Mouse (Mus musculus) lung, postnatal 0 days (tissue): ENCODE measurements around the gene Fgl2. TPM values are rescaled to one million over a fixed set of nuclear protein-coding genes. Genes with fewer than 3 reads are reported as not detected.

Source experiments
- ATAC-seq: fragments of 200-750 bp; cut with Nextera tagmentation; 2 replicates; pipeline ENCODE4 v1.8.0; 2017; ENCODE audit warnings: moderate library complexity
- DNase-seq: peaks from one replicate; pipeline ENCODE4 v3.0.0-alpha.2; 2016; ENCODE audit warnings: low spot score
- H3K27ac ChIP-seq: fragments of 300-500 bp; sonication (generic); 2 replicates; pipeline ENCODE4 v1.5.1; 2014; ENCODE audit warnings: antibody characterized with exemption, mild to moderate bottlenecking, low read length, mixed read lengths
- H3K27me3 ChIP-seq: fragments of 300-500 bp; sonication (generic); replicated peaks from 2 replicates; pipeline ENCODE4 v1.6.1; 2014; ENCODE audit warnings: low read length, mixed read lengths; ENCODE audit not compliant: insufficient read depth
- H3K36me3 ChIP-seq: fragments of 300-500 bp; sonication (generic); 2 replicates; pipeline ENCODE4 v1.6.1; 2014; ENCODE audit warnings: low read length, mixed read lengths; ENCODE audit not compliant: insufficient read depth
- H3K4me1 ChIP-seq: fragments of 300-500 bp; sonication (generic); 2 replicates; pipeline ENCODE4 v1.6.1; 2014; ENCODE audit warnings: antibody characterized with exemption, low read depth, low read length, mixed read lengths; ENCODE audit not compliant: insufficient read depth
- H3K4me2 ChIP-seq: fragments of 300-500 bp; sonication (generic); replicated peaks from 2 replicates; pipeline ENCODE4 v1.6.1; 2014; ENCODE audit warnings: low read depth, mild to moderate bottlenecking, low read length, moderate library complexity, mixed read lengths
- H3K4me3 ChIP-seq: fragments of 300-500 bp; sonication (generic); 2 replicates; pipeline ENCODE4 v1.5.1; 2014; ENCODE audit warnings: low read depth, low read length
- H3K9ac ChIP-seq: fragments of 300-500 bp; sonication (generic); replicated peaks from 2 replicates; pipeline ENCODE4 v1.6.1; 2014; ENCODE audit warnings: low read depth, mild to moderate bottlenecking
- H3K9me3 ChIP-seq: fragments of 300-500 bp; sonication (generic); 2 replicates; pipeline ENCODE4 v1.6.1; 2016; ENCODE audit warnings: low read length, mixed read lengths
- CTCF ChIP-seq: IDR thresholded peaks from 2 replicates; pipeline ENCODE4 v1.5.1; 2016; ENCODE audit warnings: antibody characterized with exemption, mild to moderate bottlenecking
- EP300 ChIP-seq: IDR thresholded peaks from 2 replicates; pipeline ENCODE4 v1.6.1; 2016; ENCODE audit warnings: antibody characterized with exemption, mild to moderate bottlenecking, control low read depth
- WGBS: fragments of 180-500 bp; shearing (Covaris S2); extraction: QIAGEN DNeasy Blood & Tissue Kit; methylation state at CpG from one replicate; pipeline ENCODE4 v1.1.7; 2014; 5-methylcytosine and 5-hydroxymethylcytosine counted together
- polyA plus RNA-seq: library from polyadenylated mRNA; unstranded; fragments of >200 nt; fragmentation: Nextera tagmentation; extraction: Ambion mirVana; gene quantifications from 2 replicates; pipeline ENCODE4 v1.2.1, GENCODE M21; 2015

Gene Fgl2
- polyA plus RNA-seq, 1 experiment from 2014 or later, result 8.7 TPM

- WGBS, result 44% methylated on average over 6 of the region's 6 CpGs
- Histone ChIP-seq H3K4me1 (peaks cover 4% of the 10 kb centered on the region; the same call in 1 of the 2 replicates), H3K4me2 (no peak overlapping the region), H3K9ac (no peak overlapping the region), H3K4me3 (no peak overlapping the region), H3K36me3 (no peaks in the 10 kb centered on the region), H3K9me3 (no peaks in the 10 kb centered on the region), H3K27me3 (no peaks in the 10 kb centered on the region), H3K27ac (no peak overlapping the region)
- TF ChIP-seq CTCF (no peak), EP300 (no peak)
- ATAC-seq (no peak), DNase-seq (no peak)
These were observed 10.2 kb downstream of the Fgl2 start for GRCm38 (mm10) chr5:21382678-21383077.

- no peak overlapping the region for H3K9ac ChIP-seq
- H3K27me3 ChIP-seq, result no peaks in the 10 kb centered on the region
- whole genome bisulfite sequencing, result 23% methylated on average over 14 of the region's 14 CpGs
- TF ChIP-seq EP300 (no peak), CTCF (no peak)
- no peak for DNase-seq
- no peak overlapping the region for H3K4me2 ChIP-seq
- H3K27ac ChIP-seq, result no peak overlapping the region
- H3K9me3 ChIP-seq, result no peaks in the 10 kb centered on the region
- H3K36me3 ChIP-seq, result no peaks in the 10 kb centered on the region
- no peak overlapping the region for H3K4me3 ChIP-seq
- ATAC-seq, result no peak
- peaks cover 4% of the 10 kb centered on the region; the same call in 1 of the 2 replicates for H3K4me1 ChIP-seq
These were observed 11.2 kb downstream of the Fgl2 start for GRCm38 (mm10) chr5:21383392-21384251.

- Histone ChIP-seq H3K4me3 (no peak overlapping the region), H3K27ac (no peak overlapping the region), H3K9me3 (no peaks in the 10 kb centered on the region), H3K4me1 (peaks cover 4% of the 10 kb centered on the region; the same call in 1 of the 2 replicates), H3K36me3 (no peaks in the 10 kb centered on the region), H3K27me3 (no peaks in the 10 kb centered on the region), H3K4me2 (no peak overlapping the region), H3K9ac (no peak overlapping the region)
- TF ChIP-seq CTCF (no peak), EP300 (no peak)
- 64% methylated on average over 13 of the region's 13 CpGs for WGBS
- DNase-seq, result no peak
- ATAC-seq, result no peak
These were observed 12.0 kb downstream of the Fgl2 start for GRCm38 (mm10) chr5:21384252-21384960.

GRCm38 (mm10) chr5:21384976-21385375 lies 12.5 kb downstream of the Fgl2 start:
- no peak overlapping the region for H3K4me3 ChIP-seq
- TF ChIP-seq CTCF, result no peak
- TF ChIP-seq EP300, result no peak
- H3K4me2 ChIP-seq, result no peak overlapping the region
- DNase-seq (no peak), ATAC-seq (no peak)
- H3K4me1 ChIP-seq, result peaks cover 4% of the 10 kb centered on the region; the same call in 1 of the 2 replicates
- H3K27ac ChIP-seq, result no peak overlapping the region
- H3K36me3 ChIP-seq, result no peaks in the 10 kb centered on the region
- no peaks in the 10 kb centered on the region for H3K27me3 ChIP-seq
- WGBS, result 82% methylated on average over 9 of the region's 9 CpGs
- no peak overlapping the region for H3K9ac ChIP-seq
- no peaks in the 10 kb centered on the region for H3K9me3 ChIP-seq

GRCm38 (mm10) chr5:21386432-21386831 lies 14.0 kb downstream of the Fgl2 start:
- no peak overlapping the region for H3K9ac ChIP-seq
- H3K27me3 ChIP-seq, result no peaks in the 10 kb centered on the region
- ATAC-seq (no peak), DNase-seq (no peak)
- 47% methylated on average over 4 of the region's 4 CpGs for WGBS
- no peak overlapping the region for H3K27ac ChIP-seq
- H3K36me3 ChIP-seq, result no peaks in the 10 kb centered on the region
- no peak overlapping the region for H3K4me3 ChIP-seq
- H3K4me1 ChIP-seq, result peaks cover 4% of the 10 kb centered on the region; the same call in 1 of the 2 replicates
- H3K9me3 ChIP-seq, result no peaks in the 10 kb centered on the region
- TF ChIP-seq CTCF, result no peak
- no peak for TF ChIP-seq EP300
- no peak overlapping the region for H3K4me2 ChIP-seq

GRCm38 (mm10) chr5:21387340-21387739 lies 14.9 kb downstream of the Fgl2 start:
- no peak overlapping the region for H3K4me2 ChIP-seq
- no peak for ATAC-seq
- H3K4me1 ChIP-seq, result peaks cover 4% of the 10 kb centered on the region; the same call in 1 of the 2 replicates
- H3K9ac ChIP-seq, result no peak overlapping the region
- H3K27ac ChIP-seq, result no peak overlapping the region
- DNase-seq, result no peak
- no peaks in the 10 kb centered on the region for H3K9me3 ChIP-seq
- no peaks in the 10 kb centered on the region for H3K27me3 ChIP-seq
- no peak overlapping the region for H3K4me3 ChIP-seq
- TF ChIP-seq CTCF, result no peak
- TF ChIP-seq EP300, result no peak
- no peaks in the 10 kb centered on the region for H3K36me3 ChIP-seq
